Mouse (Mus musculus) megakaryocyte, adult 5-6 weeks (primary cell): Measurements from ENCODE around the gene Faxc. TPM values are rescaled to one million over a fixed set of nuclear protein-coding genes. Genes with fewer than 3 reads are reported as not detected.

Source experiments
- ATAC-seq: 2 replicates; pipeline ENCODE4 v1.8.0; 2016; ENCODE audit warnings: mild to moderate bottlenecking, inconsistent platforms; ENCODE audit not compliant: poor library complexity, severe bottlenecking
- total RNA-seq, 2 experiments: library from RNA; stranded (forward) in 1 of 2; stranded (reverse) in 1 of 2; fragments of 153-499, 151-499 nt in 1 of 2; fragments of 221-1000, 200-1000 nt in 1 of 2; gene quantifications; 2 replicates each; pipeline versions ENCODE4 v1.2.3 to v1.2.4; 2015 to 2017

The Faxc gene
- total RNA-seq (2015) (not detected in 2 replicates), total RNA-seq (2017) (0.07 TPM in 1 of 2 replicates, not detected in the other)

DNA sequence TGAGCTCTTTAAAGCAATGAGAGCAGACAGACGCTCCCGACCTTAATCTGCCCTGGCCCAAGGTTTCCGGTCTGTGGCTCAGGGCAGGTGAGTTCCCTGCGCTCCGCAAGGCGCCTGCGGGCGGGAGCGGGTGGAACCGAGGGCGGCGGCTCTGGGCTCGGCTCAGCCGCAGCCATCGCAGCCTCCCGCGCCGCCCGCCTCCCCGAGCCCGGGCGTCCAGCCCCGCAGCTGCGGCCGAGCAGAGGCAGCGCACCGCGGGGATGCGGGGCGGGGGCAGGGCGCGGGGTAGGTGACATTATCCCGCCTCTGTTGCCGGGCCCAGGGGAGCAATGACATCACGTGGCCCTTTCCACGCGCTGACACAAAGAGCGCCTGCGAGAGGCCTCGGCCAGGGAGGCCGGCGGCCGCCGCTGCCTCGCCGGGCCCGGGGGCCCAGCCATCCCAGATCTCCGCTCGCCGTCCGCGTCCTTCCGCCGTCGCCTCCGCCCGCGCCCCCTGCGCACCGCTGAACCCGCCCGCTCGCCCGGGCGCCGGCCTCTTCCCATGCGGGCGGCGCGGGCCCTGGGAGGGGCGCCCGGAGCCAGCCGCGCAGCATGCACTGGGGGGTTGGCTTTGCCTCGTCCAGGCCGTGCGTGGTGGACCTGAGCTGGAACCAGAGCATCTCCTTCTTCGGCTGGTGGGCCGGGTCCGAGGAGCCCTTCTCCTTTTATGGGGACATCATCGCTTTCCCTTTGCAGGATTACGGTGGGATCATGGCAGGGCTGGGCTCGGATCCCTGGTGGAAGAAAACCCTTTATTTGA lies at the start of gene Faxc:
Faxc (plus strand) TSS at position 359 of the 801 bp plus-strand sequence.
- ATAC-seq, result no peak

DNA sequence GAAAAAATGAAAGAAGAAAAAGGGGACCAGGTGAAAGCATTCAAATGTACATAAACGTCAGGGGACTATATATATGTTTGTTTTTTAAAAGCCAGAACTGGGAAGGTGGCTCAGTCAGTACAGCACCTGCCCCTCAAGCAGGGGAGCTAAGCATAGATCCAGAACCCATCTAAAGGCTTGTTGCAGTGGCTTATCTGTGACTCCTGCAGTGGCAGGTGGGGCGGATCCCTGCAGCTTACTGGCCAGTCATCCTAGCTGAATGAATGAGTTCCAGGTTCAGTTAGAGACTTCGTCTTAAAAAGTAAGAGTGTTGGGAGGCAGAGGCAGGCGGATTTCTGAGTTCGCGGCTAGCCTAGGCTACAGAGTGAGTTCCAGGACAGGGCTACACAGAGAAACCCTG lies 48.3 kb upstream of the Faxc start:
- no peak for ATAC-seq

DNA sequence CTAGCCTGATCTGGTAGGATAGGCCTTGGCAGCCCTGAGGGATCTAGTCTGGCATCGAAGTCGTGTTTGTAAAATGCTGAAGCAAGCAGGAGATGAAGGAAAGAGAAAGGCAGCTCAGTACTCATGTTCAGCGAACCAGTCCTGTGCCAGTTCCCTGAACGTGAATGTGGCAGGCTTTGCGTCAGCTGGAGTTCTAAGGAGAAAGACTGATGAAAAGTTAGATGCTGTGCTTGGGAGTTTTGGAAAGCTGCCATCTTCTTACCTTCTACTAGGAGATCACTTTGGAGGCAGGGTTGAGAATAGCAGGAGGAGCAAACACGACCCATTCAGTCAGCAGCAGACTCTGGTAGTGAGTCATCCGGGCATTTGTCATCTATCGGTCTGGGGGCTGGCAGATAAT lies 45.3 kb upstream of the Faxc start:
- no peak for ATAC-seq

DNA sequence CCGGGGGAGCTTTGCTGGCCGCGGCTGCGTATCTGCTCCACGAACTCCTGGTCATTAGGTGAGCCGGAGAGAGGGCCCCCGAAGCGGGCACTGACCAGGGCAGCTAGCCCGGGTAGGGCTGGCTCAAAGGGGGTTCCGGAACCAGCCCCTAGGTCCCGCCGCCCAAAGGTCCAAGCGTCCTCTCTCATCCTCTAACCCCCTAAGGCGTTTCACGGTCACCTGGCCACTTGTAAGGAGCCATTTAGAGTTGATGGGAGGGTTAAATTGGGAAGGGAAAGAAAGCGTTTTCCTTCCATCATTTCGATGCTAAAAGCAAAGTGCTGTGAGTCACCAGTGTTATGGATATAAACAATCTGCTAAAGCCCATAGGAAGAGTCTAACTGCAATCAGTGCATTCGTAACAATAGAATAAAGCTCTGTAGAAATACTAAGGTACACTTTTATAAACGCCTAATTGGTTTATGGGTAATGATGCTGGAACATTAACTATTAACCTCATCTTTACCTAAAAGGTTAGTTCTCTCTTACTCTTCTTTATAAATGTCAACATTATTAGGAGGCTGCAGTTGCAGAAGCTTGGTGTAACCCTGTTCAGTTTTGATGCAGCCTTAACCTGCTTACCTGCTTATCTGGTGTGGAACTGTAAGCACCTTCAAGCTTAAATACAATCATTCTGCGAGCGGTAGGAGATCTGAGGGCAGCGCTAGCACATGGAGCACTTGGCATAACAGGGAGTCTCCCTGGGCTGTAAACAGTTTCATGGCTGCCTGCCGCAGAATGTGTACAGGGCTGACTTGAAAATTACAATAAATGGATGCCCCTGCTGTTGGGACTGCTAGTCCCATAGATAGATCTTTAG lies 872 bp downstream of the Faxc start:
- ATAC-seq, result no peak

DNA sequence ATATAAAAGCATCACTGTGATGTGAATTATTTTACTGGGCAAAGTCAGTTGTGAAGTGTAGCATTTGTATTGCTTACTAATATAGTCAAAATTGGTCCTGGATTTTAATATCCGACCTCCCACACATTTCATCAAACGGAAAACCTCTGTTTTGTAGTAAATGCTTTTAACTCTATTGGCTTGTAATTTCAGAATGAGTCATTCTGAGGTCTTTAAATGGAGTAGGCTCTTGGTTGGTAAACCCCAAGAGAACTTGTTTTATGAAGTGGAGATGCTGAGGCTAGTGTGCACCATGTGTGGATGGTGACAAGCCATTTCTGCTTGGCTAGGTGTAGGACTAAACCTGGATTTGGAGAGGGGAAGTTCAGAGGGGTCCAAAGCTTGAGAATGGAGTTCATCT lies 4.2 kb downstream of the Faxc start:
- ATAC-seq, result no peak

DNA sequence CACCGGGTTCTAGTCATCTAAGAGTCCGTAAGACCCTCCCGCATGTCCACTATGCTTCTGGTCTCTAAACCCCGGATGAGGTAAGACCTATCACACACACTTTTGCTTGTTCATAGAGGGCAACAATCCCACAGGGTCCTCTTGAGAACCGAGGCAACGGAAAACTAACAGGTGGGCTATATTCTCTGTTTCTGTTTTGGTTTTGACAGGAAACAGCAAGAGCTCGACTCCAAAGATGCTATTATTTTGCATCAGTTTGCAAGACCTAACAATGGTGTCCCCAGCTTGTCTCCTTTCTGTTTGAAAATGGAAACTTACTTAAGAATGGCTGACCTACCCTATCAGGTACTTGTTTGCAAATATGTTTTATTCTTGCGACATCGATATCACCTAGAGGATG lies 5.3 kb downstream of the Faxc start:
- no peak for ATAC-seq

DNA sequence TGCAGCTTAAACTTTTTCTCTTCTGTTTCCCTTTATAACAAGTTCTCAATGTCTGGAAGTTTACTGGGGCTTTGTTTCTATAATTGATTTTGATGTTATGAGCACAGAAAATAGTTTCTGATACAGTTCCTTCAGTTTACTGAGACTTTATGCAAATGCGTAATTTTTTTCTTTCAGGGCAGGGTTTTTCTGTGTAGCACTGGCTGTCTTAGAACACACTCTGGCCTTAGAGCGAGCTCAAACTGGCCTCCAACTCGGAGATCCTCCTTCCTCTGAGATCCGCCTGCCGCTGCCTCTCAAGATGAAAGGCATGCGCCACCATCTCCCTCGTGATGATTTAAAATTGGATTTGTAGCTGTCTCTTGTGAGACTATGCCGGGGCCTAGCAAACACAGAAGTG lies 6.8 kb downstream of the Faxc start:
- no peak for ATAC-seq

DNA sequence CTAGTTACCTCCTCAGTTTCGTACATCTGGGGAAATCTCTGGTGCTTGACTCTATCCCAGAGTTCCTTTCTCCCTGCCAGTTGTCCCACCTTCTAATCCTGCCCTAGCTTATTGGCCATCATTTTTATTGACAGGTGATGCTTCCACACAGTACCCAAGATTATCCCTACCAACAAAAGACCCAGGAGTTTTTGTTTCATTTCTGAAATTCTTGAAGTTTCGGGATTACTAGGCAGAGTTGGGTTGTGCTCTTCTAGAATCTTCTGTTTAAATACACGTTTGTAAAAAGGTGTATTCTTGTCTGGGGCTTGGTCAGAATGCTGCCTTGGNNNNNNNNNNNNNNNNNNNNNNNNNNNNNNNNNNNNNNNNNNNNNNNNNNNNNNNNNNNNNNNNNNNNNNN lies 13.5 kb downstream of the Faxc start:
- ATAC-seq, result no peak

DNA sequence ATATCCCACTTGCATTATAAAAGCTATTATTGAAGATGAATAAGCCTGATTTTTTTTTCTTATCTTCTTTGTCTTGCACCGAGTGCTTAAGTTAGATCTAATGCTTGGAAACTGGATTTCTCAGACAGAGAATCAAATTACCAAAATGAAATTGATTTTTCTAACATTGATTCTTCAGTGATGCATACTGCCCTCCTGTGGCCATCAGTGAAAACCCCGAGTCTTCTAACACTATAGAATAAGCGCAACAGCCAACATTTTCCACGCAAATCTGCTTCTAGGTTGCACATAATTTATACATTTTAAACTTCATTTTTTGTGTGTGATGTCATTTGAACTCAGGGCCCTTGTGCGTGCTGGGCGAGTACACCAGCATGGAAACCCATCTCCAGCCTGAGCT lies 20.3 kb downstream of the Faxc start:
- no peak for ATAC-seq

DNA sequence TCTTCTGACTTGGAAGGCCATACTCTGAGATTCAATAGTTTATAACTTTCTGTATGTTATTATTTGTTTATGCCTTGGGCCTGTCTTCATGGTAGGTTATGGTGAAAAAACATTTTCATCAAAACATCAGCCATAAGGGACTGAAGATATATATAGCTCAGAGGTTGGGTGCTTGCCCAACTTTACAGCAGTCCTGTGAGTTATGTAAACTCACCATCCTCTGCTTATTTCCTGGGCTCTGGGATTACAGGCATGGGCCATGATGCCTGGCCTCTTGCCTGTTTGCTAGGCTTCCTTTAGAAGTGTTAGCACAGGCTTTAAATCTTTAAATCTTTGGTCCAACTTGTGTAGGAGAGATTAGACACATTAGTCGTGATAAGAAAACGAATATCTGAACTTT lies 21.1 kb downstream of the Faxc start:
- no peak for ATAC-seq

DNA sequence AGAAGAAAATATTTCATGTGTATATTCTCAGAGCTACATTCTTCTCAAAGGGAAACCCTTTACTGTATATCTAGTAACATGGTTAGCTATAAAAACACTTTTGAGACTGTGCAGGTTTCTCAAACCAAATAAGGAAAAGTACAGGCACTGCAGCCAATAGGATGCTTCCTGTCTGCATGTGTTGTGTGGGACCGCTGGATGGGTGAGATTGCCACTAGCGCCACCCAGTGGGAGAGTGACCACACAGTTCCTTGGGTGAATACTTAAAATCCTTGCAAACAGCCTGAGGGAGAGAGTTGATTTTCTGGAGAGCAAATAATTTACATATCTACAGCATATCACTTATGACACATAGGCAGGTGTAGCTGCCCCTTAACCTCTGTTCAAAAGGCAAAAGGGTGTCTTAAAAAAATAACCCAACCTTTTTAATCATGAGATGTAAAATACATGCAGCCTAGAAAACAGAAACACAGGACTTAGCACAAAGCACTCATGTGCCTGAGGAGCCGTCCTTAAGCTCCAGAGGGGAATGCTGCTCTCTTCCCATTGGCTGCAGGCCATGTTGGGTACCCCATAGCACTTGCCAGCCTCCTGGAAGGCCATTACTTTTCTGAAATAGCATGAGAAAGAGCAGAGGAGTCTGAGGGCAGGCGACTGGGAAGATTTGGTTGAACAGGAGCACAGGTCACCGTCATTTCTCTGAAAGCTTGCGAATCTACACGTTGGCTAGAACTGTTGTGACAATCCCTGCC lies 26.6 kb downstream of the Faxc start:
- ATAC-seq, result no peak

DNA sequence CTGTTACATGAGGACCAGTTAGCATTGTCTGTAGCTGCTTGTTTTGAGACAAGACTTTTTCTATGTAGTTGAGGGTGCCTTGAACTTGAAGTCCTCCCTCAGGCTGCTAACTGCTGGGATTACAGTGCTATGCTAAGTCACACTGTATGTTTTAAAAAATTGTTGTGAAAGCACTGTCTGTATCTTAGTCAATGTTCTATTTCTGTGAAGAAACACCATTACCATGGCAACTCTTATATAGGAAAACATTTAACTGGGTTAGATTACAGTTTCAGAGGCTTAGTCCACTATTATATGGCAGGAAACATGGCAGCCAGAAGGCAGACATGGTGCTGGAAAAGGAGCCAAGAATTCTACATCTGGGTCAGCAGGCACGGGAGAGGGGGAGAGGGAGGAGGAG lies 40.8 kb downstream of the Faxc start:
- ATAC-seq, result no peak

DNA sequence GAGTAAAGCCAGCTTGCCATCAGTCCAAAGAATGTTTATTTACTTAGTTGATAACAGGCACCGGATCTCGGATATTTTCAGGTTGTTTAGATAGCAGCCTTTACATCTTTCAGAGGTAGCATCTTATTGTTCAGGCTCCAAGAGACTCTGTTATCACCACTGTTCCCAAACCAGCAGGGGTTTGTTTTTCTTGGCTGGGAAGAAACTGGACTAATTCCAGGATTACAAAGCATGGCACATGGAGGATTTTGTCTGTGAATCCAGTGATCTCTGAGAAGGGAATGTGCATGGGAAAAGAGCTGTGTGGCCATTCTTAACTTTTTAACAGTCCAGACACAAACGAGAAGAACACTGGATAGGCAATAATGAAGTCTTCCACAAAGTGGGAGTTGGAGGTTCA lies 43.0 kb downstream of the Faxc start:
- no peak for ATAC-seq

DNA sequence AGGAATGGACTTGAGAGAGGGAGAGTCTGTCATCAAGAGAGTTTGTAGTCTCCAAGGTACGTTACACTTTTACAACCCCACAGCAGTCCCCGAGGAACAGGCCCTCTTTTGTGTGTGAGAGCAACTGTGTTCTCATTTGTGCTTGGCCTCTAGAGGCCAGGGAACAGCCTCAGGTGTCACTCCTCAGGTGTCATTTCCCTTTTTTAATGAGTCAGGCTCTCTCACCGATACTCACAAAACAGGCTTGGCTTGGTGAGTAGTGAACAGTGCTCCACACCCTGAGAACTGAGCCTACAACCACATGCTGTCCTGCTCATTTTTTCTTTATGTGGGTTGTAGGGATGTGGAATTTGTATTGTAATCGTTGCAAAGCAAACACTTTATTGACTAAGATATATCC lies 49.3 kb downstream of the Faxc start:
- ATAC-seq, result no peak

DNA sequence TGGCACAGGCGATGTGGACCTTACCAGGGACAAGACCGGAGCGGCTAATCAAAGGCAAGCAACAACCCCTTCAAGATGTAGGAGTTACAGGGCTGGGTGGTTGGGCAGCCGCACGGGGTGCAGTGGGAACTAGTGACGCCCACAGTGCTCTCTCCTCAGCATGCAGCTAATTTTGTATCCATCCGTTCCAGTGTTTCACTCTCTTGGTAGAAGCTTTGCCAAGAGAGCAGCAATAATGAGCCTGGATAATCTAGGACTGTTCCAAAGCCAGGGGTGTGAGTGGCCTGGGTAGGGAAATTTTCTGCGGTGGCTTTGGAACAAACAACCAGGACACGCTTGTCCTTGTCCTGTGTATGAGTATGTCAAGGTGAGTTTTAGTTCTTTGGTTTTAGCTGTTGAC lies 51.3 kb downstream of the Faxc start:
- no peak for ATAC-seq

DNA sequence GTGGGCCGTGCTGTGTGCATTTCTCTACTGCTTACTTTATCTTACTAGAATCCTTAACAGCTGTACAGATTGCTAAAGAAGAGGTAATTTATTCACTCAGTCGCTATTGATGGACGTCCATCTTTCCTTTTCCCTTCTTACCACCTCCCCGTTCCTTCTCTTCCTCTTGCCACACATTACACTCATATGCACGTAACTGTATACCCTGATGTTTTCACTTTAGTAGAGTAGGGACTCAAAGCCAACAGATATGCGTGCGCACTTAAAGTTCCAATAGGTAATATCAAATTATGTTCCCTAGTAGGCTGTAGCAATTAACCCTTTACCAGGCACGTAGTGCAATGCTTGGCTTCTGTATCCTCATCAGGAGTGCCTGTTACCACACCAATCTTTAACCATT lies 55.7 kb downstream of the Faxc start:
- ATAC-seq, result no peak

DNA sequence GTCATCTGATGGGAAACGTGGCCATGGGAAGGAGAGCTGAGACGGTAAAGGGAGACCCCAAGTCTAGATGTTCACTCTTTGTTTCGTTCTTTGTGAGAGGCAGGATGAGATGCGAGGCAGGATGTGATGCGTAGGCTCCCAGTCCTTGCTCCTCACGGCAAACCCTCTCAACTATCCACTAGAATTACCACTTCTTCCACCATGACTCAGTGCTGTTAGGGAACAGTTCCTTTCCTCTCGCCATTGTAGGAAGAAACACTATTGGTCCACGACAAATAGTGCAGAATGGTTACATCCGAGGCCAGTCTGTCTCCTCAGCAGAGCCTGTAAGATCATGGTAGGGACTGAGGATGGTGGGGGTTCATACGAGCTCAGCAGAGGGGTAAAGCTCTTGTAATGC lies 56.3 kb downstream of the Faxc start:
- no peak for ATAC-seq

DNA sequence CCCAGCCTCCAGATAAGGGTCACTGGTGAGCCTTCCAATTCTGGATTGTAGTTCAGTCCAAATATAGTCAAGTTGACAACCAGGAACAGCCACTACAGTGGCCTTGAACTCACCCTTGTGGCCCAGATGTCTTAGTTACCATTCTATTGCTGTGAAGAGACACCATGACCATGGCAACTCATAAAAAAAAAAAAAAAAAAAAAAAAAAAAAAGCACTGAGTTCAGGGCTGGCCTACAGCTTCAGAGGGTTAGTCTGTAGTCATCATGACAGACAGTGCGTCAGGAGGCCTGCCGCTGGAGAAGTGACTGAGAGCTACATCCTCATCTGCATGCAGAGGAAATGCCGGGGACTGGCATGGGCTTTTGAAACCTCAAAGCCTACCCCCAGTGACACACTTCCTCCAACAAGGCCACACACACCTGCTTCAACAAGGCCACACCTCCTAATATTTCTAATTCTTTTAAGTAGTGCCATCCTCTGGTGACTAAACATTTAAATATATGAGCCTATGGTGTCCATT lies 58.5 kb downstream of the Faxc start:
- ATAC-seq, result no peak

DNA sequence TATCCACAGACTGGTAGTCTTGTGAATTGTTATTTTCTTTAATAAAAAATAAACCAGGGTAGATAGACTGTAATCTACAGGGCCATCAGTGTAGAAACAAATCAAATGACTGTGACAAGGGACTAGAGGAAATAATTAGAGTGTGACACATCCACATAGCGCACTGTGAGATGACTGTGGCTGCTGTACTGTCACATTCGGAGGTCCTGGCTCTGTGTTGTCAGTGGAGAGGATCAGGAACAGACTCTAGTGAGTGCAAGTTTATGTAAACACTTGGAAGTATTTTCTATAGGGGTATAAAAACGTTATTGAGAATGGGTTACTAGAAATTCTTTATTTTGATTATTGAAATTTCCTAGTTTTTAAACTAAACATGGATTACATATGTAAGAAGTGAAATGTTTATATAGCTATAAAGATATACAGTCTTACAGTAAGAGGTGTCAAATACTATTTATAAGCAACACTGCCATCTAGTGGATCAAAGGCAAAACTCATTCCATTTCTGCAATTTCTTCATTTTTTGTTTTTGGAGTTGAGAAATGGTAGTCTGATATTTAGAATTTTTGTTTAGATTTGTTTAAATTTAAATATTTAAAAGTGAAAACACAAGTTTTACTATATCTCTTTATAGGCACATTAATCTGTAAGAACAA lies 59.6 kb downstream of the Faxc start:
- ATAC-seq, result no peak

DNA sequence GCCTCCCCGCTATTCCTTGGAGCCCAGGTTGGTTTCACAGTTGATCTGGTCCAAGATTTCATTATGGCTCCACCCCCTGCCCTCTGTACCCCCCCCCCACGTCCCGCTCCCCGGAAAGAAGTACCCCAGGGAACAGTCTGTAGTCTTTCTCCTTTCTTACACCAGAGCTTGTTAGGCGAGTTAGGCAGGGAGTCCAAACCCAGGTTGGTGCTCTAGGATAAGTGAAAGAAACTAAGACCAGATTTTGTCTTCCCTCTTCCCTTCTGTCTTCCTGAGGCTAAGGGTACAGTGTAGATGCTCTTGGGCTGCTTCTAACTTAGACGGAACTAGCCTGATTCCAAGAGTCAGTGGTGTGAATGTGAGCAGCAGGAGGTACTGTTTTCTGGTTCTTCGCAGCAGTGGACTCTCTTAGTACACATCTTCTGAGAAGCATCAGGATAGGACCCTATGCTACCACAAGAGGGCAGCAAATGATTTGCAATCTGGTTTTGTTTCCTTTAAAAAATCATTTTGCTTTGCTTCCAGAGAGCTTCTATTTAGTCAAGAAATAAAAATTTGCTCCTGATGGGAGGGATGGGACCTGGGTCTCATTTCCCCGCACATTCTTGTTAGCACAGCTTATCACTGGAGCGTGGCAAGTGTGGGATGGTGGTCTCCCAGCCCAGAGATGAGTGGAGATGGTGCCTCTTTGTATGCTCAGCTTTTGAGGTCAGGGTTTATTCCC lies 86.7 kb downstream of the Faxc start:
- ATAC-seq, result no peak
